Mouse (Mus musculus) forebrain, embryonic 14.5 days (tissue): ENCODE results near the gene Tsen54. TPM values are rescaled to one million over a fixed set of nuclear protein-coding genes. Genes with fewer than 3 reads are reported as not detected.

Experiments used
- ATAC-seq: fragments of 200-750 bp; cut with Nextera tagmentation; 2 replicates; pipeline ENCODE4 v1.8.0; 2017; ENCODE audit warnings: mild to moderate bottlenecking, moderate library complexity
- DNase-seq: peaks from one replicate; pipeline ENCODE4 v3.0.0-alpha.2; 2015; ENCODE audit warnings: low spot score
- H3K27ac ChIP-seq: fragments of 300-500 bp; sonication (generic); 2 replicates; pipeline ENCODE4 v1.5.1; 2014; ENCODE audit warnings: low read depth, mild to moderate bottlenecking, control low read depth, low read length, moderate library complexity
- H3K27me3 ChIP-seq: fragments of 300-500 bp; sonication (generic); replicated peaks from 2 replicates; pipeline ENCODE4 v1.6.1; 2014; ENCODE audit warnings: low read length, control low read depth, mixed read lengths; ENCODE audit not compliant: control insufficient read depth, insufficient read depth
- H3K36me3 ChIP-seq: fragments of 300-500 bp; sonication (generic); 2 replicates; pipeline ENCODE4 v1.6.1; 2014; ENCODE audit warnings: low read length, control low read depth; ENCODE audit not compliant: control insufficient read depth, insufficient read depth
- H3K4me1 ChIP-seq: fragments of 300-500 bp; sonication (generic); 2 replicates; pipeline ENCODE4 v1.6.1; 2014; ENCODE audit warnings: antibody characterized with exemption, low read length, control low read depth; ENCODE audit not compliant: control insufficient read depth, insufficient read depth
- H3K4me2 ChIP-seq: fragments of 300-500 bp; sonication (generic); 2 replicates; pipeline ENCODE4 v1.6.1; 2014; ENCODE audit warnings: mild to moderate bottlenecking, control low read depth, low read length
- H3K4me3 ChIP-seq: fragments of 300-500 bp; sonication (generic); 2 replicates; pipeline ENCODE4 v1.5.1; 2014; ENCODE audit warnings: low read depth, low read length, control low read depth
- H3K9ac ChIP-seq: fragments of 300-500 bp; sonication (generic); 2 replicates; pipeline ENCODE4 v1.6.1; 2014; ENCODE audit warnings: mild to moderate bottlenecking, low read length, control low read depth, moderate library complexity
- H3K9me3 ChIP-seq: fragments of 300-500 bp; sonication (generic); replicated peaks from 2 replicates; pipeline ENCODE4 v1.6.1; 2016; ENCODE audit warnings: low read length, control low read depth, mixed read lengths; ENCODE audit not compliant: control insufficient read depth
- WGBS: fragments of 180-500 bp; shearing (Covaris S2); extraction: QIAGEN DNeasy Blood & Tissue Kit; methylation state at CpG from one replicate; pipeline ENCODE4 v1.1.7; 2014; 5-methylcytosine and 5-hydroxymethylcytosine counted together
- microRNA-seq: library from miRNA; unstranded; fragments of <30 nt; microRNA quantifications from one replicate; pipeline ENCODE4, GENCODE M21; 2016
- polyA plus RNA-seq: library from polyadenylated mRNA; unstranded; fragments of >200 nt; fragmentation: Nextera tagmentation; extraction: Ambion mirVana; gene quantifications from 2 replicates; pipeline ENCODE4 v1.2.1, GENCODE M21; 2014

The Tsen54 gene
- polyA plus RNA-seq, 1 experiment from 2014 or later: 15.2 TPM

DNA sequence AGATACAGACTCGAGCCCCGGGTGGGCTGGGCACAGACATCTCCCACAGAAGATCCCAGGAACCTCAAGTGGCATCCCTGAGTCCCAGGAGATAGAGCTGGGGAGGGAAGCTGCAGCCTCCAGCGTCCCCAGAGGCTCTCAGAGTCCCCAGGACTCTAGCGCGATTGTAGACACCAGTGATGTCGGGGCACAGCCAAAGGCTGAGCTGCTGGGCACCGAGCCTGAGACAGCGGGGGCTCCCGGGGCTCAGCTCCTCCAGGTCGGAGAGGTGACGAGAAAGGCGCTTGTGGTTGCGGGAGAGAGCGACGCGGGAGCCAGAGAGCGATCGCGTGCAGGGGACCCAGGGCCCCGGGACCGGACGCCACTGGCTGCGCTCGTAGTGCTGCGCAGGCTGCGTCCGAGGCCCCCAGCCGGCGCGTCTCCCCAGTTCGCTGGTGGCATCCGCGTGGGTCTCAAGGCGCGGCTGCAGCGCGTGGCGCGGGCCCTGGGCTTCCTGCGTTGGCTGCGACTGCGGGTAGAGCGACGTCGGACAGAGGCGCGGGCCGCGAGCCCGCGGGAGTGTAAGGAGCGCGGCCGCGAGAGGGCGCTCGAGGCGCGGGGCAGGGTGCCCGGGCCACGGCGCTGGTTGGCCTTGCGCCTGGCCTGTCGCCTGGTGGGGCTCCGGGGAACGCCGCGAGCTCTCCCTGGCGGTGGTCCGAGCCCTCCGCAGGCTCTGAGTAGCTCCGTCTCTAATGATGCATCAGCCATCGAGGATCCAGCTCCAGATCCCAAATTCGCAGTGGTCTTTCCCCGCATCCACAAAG lies 44.8 kb downstream of the Tsen54 start:
- peak overlapping the region; percentile 26 for H3K4me3 ChIP-seq
- peak overlapping the region; percentile 49 for H3K4me2 ChIP-seq
- ATAC-seq: peak; percentile 88
- H3K9me3 ChIP-seq: no peaks in the 10 kb centered on the region
- H3K36me3 ChIP-seq: no peaks in the 10 kb centered on the region
- H3K9ac ChIP-seq: peak overlapping the region; percentile 47; the same call in 1 of the 2 replicates
- no peak overlapping the region for H3K27ac ChIP-seq
- H3K27me3 ChIP-seq: peaks cover 36% of the 10 kb centered on the region
- peaks cover 5% of the 10 kb centered on the region for H3K4me1 ChIP-seq
- 2% methylated on average over 75 of the region's 75 CpGs for WGBS
- peak; percentile 84 for DNase-seq

DNA sequence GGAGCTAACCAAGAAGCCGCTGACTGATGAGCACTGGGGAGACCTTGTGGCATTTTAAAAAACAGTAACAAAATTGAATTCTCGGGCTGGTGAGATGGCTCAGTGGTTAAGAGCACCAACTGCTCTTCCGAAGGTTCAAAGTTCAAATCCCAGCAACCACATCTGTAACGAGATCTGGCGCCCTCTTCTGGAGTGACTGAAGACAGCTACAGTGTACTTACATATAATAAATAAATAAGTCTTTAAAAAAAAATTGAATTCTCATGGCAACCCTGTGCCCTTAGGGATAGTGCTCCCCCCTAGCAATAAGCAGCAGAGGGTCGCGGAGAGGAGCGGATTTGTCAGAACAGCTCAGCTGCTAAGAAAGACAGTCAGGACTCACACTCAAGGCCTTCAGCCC lies 49.4 kb downstream of the Tsen54 start:
- DNase-seq (no peak), ATAC-seq (no peak)
- H3K4me2 ChIP-seq: no peak overlapping the region
- H3K4me1 ChIP-seq: peaks cover 5% of the 10 kb centered on the region
- H3K36me3 ChIP-seq: no peaks in the 10 kb centered on the region
- peaks cover 19% of the 10 kb centered on the region for H3K27me3 ChIP-seq
- 88% methylated on average over 8 of the region's 8 CpGs for WGBS
- no peak overlapping the region for H3K27ac ChIP-seq
- no peak overlapping the region for H3K4me3 ChIP-seq
- H3K9me3 ChIP-seq: no peaks in the 10 kb centered on the region
- H3K9ac ChIP-seq: no peak overlapping the region

DNA sequence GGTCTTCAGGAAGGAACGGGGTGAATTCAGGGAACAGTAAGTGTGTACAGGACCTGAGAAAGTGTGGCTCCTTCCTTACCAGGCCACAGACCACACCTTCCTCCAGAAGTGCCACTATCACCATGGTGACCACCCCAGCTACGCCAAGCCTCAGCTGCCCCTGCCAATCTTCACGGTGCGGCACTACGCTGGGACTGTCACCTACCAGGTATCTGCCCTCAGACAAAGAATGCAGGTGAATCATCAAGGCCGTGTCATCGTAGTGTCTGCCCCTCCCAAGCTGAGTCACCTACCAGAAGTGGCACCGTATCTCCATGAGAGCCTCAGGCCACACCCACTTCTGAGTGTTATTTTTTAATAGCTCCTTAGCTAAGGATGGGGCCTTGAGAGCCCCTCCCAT lies 54.9 kb downstream of the Tsen54 start:
- DNase-seq (no peak), ATAC-seq (no peak)
- 83% methylated on average over 8 of the region's 8 CpGs for WGBS
- H3K36me3 ChIP-seq: no peaks in the 10 kb centered on the region
- H3K4me3 ChIP-seq: no peak overlapping the region
- H3K9ac ChIP-seq: no peak overlapping the region
- no peaks in the 10 kb centered on the region for H3K4me1 ChIP-seq
- no peaks in the 10 kb centered on the region for H3K27me3 ChIP-seq
- no peak overlapping the region for H3K27ac ChIP-seq
- no peak overlapping the region for H3K4me2 ChIP-seq
- no peaks in the 10 kb centered on the region for H3K9me3 ChIP-seq

GRCm38 (mm10) chr11:115872437-115872836 lies 57.9 kb downstream of the Tsen54 start:
- Histone ChIP-seq H3K27me3 (no peaks in the 10 kb centered on the region), H3K9ac (no peak overlapping the region), H3K4me3 (no peak overlapping the region), H3K27ac (no peak overlapping the region), H3K36me3 (no peaks in the 10 kb centered on the region), H3K4me1 (no peaks in the 10 kb centered on the region), H3K9me3 (no peaks in the 10 kb centered on the region), H3K4me2 (no peak overlapping the region)
- ATAC-seq (no peak), DNase-seq (no peak)
- WGBS: 74% methylated on average over 4 of the region's 4 CpGs

Small RNA genes lying within 50 kb of the gene (microRNA-seq; reads per million reads assigned to microRNA genes)
- not detected for gene Mir5621

Other genes with a start within 250 kb of the Tsen54 start
- gene Mrps7, start 210.8 kb upstream of the Tsen54 start, polyA plus RNA-seq: 72.1 and 81.5 TPM in 2 replicates
- gene Gga3, start 210.7 kb upstream of the Tsen54 start, polyA plus RNA-seq: 18.1 and 22.7 TPM in 2 replicates
- gene Mif4gd, start 201.8 kb upstream of the Tsen54 start, polyA plus RNA-seq: 9.5 and 12.5 TPM in 2 replicates
- gene Slc25a19, start 186.4 kb upstream of the Tsen54 start, polyA plus RNA-seq: 38.3 and 50.1 TPM in 2 replicates
- 108 and 113 TPM in 2 replicates for gene Grb2, start 106.1 kb upstream of the Tsen54 start, polyA plus RNA-seq
- 12.4 and 19.6 TPM in 2 replicates for gene Tmem94, start 49.3 kb upstream of the Tsen54 start, polyA plus RNA-seq
- 8.0 and 8.9 TPM in 2 replicates for gene Caskin2, start 1.1 kb upstream of the Tsen54 start, polyA plus RNA-seq
- gene Llgl2, start 9.3 kb downstream of the Tsen54 start, polyA plus RNA-seq: 0.70 and 1.3 TPM in 2 replicates
- gene Myo15b, start 43.7 kb downstream of the Tsen54 start, polyA plus RNA-seq: not detected in 2 replicates
- 0.52 and 1.6 TPM in 2 replicates for gene Smim5, start 85.2 kb downstream of the Tsen54 start, polyA plus RNA-seq
- 0.18 and 0.22 TPM in 2 replicates for gene Smim6, start 97.3 kb downstream of the Tsen54 start, polyA plus RNA-seq
- 55.8 and 56.5 TPM in 2 replicates for gene Sap30bp, start 118.6 kb downstream of the Tsen54 start, polyA plus RNA-seq
- 16.5 and 20.4 TPM in 2 replicates for gene Recql5, start 118.8 kb downstream of the Tsen54 start, polyA plus RNA-seq
- gene Itgb4, start 160.0 kb downstream of the Tsen54 start, polyA plus RNA-seq: 0.48 and 0.62 TPM in 2 replicates
- 53.9 and 59.5 TPM in 2 replicates for gene Galk1, start 198.0 kb downstream of the Tsen54 start, polyA plus RNA-seq
- 2,620 and 3,081 TPM in 2 replicates for gene H3f3b, start 213.2 kb downstream of the Tsen54 start, polyA plus RNA-seq
- 23.4 and 24.9 TPM in 2 replicates for gene Unk, start 215.6 kb downstream of the Tsen54 start, polyA plus RNA-seq